Mouse (Mus musculus) kidney, postnatal 0 days (tissue): ENCODE results near the gene C130050O18Rik. TPM values are rescaled to one million over a fixed set of nuclear protein-coding genes. Genes with fewer than 3 reads are reported as not detected.
"Not testable (repeated sequence)": the region's sequence is repeated elsewhere in the genome, so short reads cannot be mapped to it uniquely, and the experiment has no call there.

ENCODE experiments used
- ATAC-seq: fragments of 200-750 bp; cut with Nextera tagmentation; replicated peaks from 2 replicates; pipeline ENCODE4 v1.8.0; 2017; ENCODE audit warnings: low read depth, moderate number of reproducible peaks, moderate TSS enrichment, moderate library complexity; ENCODE audit not compliant: low FRiP score
- DNase-seq: peaks from one replicate; pipeline ENCODE4 v3.0.0-alpha.2; 2016; ENCODE audit warnings: low spot score
- H3K27ac ChIP-seq: fragments of 300-500 bp; sonication (generic); 2 replicates; pipeline ENCODE4 v1.5.1; 2014; ENCODE audit warnings: mild to moderate bottlenecking
- H3K27me3 ChIP-seq: fragments of 300-500 bp; sonication (generic); 2 replicates; pipeline ENCODE4 v1.6.1; 2014; ENCODE audit warnings: low read length, mixed read lengths; ENCODE audit not compliant: insufficient read depth
- H3K36me3 ChIP-seq: fragments of 300-500 bp; sonication (generic); 2 replicates; pipeline ENCODE4 v1.6.1; 2014; ENCODE audit warnings: low read length, mixed read lengths; ENCODE audit not compliant: insufficient read depth
- H3K4me1 ChIP-seq: fragments of 300-500 bp; sonication (generic); replicated peaks from 2 replicates; pipeline ENCODE4 v1.6.1; 2014; ENCODE audit warnings: antibody characterized with exemption, low read length, mixed read lengths; ENCODE audit not compliant: insufficient read depth
- H3K4me2 ChIP-seq: fragments of 300-500 bp; sonication (generic); 2 replicates; pipeline ENCODE4 v1.6.1; 2014; ENCODE audit warnings: mild to moderate bottlenecking, low read length, moderate library complexity, mixed read lengths
- H3K4me3 ChIP-seq: fragments of 300-500 bp; sonication (generic); replicated peaks from 2 replicates; pipeline ENCODE4 v1.5.1; 2014; ENCODE audit warnings: low read depth, low read length
- H3K9ac ChIP-seq: fragments of 300-500 bp; sonication (generic); 2 replicates; pipeline ENCODE4 v1.6.1; 2014; ENCODE audit warnings: low read depth, low read length
- H3K9me3 ChIP-seq: fragments of 300-500 bp; sonication (generic); replicated peaks from 2 replicates; pipeline ENCODE4 v1.6.1; 2016; ENCODE audit warnings: low read length, inconsistent platforms, mixed read lengths
- CTCF ChIP-seq: IDR thresholded peaks from 2 replicates; pipeline ENCODE4 v1.5.1; 2016; ENCODE audit warnings: antibody characterized with exemption, low read depth, mild to moderate bottlenecking, moderate library complexity
- WGBS: fragments of 180-500 bp; shearing (Covaris S2); extraction: QIAGEN DNeasy Blood & Tissue Kit; methylation state at CpG from one replicate; pipeline ENCODE4 v1.1.7; 2014; 5-methylcytosine and 5-hydroxymethylcytosine counted together
- polyA plus RNA-seq: library from polyadenylated mRNA; unstranded; fragments of >200 nt; fragmentation: Nextera tagmentation; extraction: Ambion mirVana; gene quantifications from 2 replicates; pipeline ENCODE4 v1.2.1, GENCODE M21; 2015

Gene C130050O18Rik
- polyA plus RNA-seq, 1 experiment from 2014 or later: 1.2 TPM

DNA sequence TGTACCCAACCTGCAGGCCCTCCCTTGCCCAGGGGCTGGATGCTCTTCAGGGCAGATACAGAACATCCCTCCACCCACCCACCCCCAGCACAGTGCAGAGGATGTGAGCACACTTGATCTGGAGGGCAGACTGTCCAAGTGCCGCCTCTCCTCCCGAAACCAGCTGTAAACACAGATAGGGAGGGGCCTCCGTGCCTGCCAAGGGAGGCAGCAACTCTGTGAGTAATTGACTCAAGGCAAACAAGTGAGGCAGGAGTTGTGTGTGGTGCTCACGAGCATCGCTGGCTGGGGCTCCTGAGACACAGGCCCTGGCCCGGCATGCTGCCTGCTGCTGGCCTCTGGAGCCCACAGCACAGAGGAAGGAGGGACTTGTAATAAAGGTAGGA is 15.4 kb upstream of the C130050O18Rik start:
- peaks cover 34% of the 10 kb centered on the region for H3K4me1 ChIP-seq
- H3K9me3 ChIP-seq: no peaks in the 10 kb centered on the region
- H3K27me3 ChIP-seq: no peaks in the 10 kb centered on the region
- no peak overlapping the region for H3K4me2 ChIP-seq
- 11% methylated on average over 6 of the region's 6 CpGs for WGBS
- ATAC-seq: peak; percentile 25; the same call in 1 of the 2 replicates
- peak; percentile 74 for DNase-seq
- 0 out of 2 replicates have a peak, but pooled peaks cover 4% of the 10 kb centered on the region for H3K36me3 ChIP-seq
- H3K27ac ChIP-seq: peak overlapping the region; percentile 65
- no peak overlapping the region for H3K4me3 ChIP-seq
- no peak for TF ChIP-seq CTCF
- 0 out of 2 replicates have a peak overlapping the region, but pooled peaks have one; percentile 50 for H3K9ac ChIP-seq

DNA sequence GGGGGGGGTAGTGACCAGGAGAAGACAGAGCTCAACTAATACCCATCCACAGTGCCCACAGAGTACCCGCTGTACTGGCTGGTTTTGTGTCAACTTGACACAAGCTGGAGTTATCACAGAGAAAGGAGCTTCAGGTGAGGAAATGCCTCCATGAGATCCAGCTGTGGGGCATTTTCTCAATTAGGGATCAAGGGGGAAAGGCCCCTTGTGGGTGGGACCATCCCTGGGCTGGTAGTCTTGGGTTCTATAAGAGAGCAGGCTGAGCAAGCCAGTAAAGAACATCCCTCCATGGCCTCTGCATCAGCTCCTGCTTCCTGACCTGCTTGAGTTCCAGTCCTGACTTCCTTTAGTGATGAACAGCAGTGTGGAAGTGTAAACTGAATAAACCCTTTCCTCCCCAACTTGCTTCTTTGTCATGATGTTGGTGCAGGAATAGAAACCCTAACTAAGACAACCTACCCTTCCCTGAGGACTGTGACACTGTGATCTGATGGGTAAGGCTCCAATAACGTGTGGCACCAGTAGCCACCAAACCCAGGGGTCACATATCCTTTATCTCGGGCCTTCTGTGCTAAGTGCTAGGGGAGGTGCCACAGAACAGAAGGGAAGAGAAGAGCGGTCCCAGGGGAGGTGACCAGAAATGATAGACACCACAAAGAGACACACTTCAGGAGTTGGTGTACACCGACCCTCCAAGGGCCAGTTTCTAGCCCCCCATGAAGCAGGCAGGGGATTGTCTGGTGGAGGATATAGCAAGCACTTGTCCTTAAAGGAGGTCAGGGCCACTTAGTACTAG is 14.6 kb upstream of the C130050O18Rik start:
- peaks cover 27% of the 10 kb centered on the region for H3K4me1 ChIP-seq

GRCm38 (mm10) chr5:139391309-139391990 is 13.6 kb upstream of the C130050O18Rik start:
- no peak for TF ChIP-seq CTCF
- ATAC-seq (no peak), DNase-seq (peak; percentile 57)
- H3K9me3 ChIP-seq: no peaks in the 10 kb centered on the region
- 59% methylated on average over 11 of the region's 11 CpGs for WGBS
- H3K9ac ChIP-seq: 0 out of 2 replicates have a peak overlapping the region, but pooled peaks have one; percentile 13
- no peak overlapping the region for H3K4me3 ChIP-seq
- H3K4me2 ChIP-seq: no peak overlapping the region
- no peaks in the 10 kb centered on the region for H3K27me3 ChIP-seq
- no peak overlapping the region for H3K27ac ChIP-seq
- H3K4me1 ChIP-seq: peaks cover 21% of the 10 kb centered on the region
- H3K36me3 ChIP-seq: 0 out of 2 replicates have a peak, but pooled peaks cover 4% of the 10 kb centered on the region

More for the DNA sequence above, 14.6 kb upstream of the C130050O18Rik start:
- not testable (repeated sequence) for DNase-seq, H3K4me3 ChIP-seq, H3K4me2 ChIP-seq, ATAC-seq, H3K9me3 ChIP-seq, H3K36me3 ChIP-seq, H3K27me3 ChIP-seq
- 0 out of 2 replicates have a peak overlapping the region, but pooled peaks have one; percentile 13 for H3K9ac ChIP-seq
- WGBS: 69% methylated on average over 5 of the region's 5 CpGs
- 0 out of 2 replicates have a peak overlapping the region, but pooled peaks have one; percentile 65 for H3K27ac ChIP-seq

DNA sequence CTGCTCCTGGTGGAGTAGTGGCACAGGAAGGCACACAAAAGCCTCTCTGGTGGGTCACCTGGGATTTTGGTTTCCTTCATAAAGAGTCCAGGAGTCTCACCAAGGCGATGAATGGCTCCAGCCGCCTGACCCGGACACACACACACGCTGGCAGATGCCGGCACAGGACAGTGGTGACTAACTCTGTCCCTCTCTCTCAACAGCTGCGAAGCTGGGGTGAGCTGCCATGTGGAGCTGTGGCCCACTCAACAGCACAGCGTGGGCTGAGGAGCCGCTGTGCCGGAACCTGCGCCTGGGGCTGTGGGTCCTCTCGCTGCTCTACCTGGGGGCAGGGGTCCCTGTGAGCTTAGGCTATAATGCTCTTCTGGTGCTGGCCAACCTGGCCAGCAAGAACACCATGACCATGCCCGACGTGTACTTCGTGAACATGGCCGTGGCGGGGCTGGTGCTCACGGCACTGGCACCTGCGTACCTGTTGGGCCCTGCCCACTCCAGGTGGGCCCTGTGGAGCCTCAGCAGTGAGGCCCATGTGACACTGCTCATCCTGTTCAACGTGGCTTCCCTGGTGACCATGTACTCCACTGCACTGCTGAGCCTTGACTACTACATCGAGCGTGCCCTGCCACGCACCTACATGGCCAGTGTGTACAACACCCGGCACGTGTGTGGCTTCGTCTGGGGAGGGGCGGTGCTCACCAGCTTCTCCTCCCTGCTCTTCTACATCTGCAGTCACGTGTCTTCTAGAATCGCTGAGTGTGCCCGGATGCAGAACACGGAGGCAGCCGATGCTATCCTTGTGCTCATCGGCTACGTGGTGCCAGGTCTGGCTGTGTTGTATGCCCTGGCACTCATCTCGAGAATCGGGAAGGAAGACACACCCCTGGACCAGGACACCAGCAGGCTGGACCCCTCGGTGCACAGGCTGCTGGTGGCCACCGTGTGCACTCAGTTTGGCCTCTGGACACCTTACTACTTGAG is 12.6 kb upstream of the C130050O18Rik start:
- Histone ChIP-seq H3K27ac (no peak overlapping the region), H3K9ac (no peak overlapping the region), H3K4me2 (no peak overlapping the region), H3K36me3 (0 out of 2 replicates have a peak, but pooled peaks cover 4% of the 10 kb centered on the region), H3K27me3 (no peaks in the 10 kb centered on the region), H3K9me3 (no peaks in the 10 kb centered on the region), H3K4me1 (peaks cover 21% of the 10 kb centered on the region), H3K4me3 (no peak overlapping the region)
- WGBS: 92% methylated on average over 37 of the region's 37 CpGs
- DNase-seq (no peak), ATAC-seq (no peak)
- no peak for TF ChIP-seq CTCF

GRCm38 (mm10) chr5:139393197-139393588 is 11.9 kb upstream of the C130050O18Rik start:
- H3K4me3 ChIP-seq: no peak overlapping the region
- no peak overlapping the region for H3K4me2 ChIP-seq
- no peaks in the 10 kb centered on the region for H3K9me3 ChIP-seq
- no peak for TF ChIP-seq CTCF
- ATAC-seq: no peak
- H3K9ac ChIP-seq: no peak overlapping the region
- no peak for DNase-seq
- H3K36me3 ChIP-seq: 0 out of 2 replicates have a peak, but pooled peaks cover 4% of the 10 kb centered on the region
- 88% methylated on average over 16 of the region's 16 CpGs for WGBS
- peaks cover 22% of the 10 kb centered on the region for H3K4me1 ChIP-seq
- H3K27me3 ChIP-seq: no peaks in the 10 kb centered on the region
- H3K27ac ChIP-seq: no peak overlapping the region
